Mouse (Mus musculus) T-cell, adult 2 months (primary cell): ENCODE measurements around the gene Dpf1.

Source experiments
- DNase-seq: peaks from one replicate; pipeline ENCODE4 v3.0.0; 2022; ENCODE audit warnings: low spot score

The Dpf1 gene

DNA sequence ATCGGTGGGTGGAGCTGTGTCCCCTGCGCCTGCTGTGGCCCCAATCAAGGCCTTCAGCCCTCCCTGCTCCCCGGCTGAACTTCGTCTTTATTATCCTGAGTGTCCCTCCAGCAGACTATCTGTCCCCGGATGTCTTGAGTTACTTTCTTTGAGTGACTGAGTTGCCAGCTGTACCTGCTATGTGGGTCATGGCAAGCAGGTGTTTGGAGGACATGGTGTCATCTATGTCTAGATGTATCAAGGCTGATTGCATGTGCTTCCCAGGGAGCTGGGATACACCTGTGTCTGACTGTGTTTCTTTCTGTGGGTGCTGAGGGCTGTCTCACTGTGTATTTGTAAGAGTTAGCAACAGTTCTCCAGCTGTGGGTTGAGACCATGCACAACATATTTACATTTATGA, 6.0 kb downstream of the Dpf1 start:
- DNase-seq, result no peak

DNA sequence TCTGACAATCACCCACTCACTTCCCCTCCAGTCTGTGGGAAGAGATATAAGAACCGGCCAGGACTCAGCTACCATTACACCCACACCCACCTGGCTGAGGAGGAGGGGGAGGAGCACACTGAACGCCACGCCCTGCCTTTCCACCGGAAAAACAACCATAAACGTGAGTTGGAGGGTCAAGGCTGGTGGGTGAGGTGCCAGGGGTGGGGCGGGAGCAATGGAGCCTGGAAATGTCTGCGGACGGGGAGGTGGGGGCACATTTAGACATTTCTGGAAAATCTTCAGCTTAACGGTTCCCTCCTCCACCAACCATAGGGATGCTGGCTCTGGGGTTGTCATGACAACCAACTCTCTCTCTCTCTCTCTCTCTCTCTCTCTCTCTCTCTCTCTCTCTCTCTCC, 9.3 kb downstream of the Dpf1 start:
- no peak for DNase-seq

DNA sequence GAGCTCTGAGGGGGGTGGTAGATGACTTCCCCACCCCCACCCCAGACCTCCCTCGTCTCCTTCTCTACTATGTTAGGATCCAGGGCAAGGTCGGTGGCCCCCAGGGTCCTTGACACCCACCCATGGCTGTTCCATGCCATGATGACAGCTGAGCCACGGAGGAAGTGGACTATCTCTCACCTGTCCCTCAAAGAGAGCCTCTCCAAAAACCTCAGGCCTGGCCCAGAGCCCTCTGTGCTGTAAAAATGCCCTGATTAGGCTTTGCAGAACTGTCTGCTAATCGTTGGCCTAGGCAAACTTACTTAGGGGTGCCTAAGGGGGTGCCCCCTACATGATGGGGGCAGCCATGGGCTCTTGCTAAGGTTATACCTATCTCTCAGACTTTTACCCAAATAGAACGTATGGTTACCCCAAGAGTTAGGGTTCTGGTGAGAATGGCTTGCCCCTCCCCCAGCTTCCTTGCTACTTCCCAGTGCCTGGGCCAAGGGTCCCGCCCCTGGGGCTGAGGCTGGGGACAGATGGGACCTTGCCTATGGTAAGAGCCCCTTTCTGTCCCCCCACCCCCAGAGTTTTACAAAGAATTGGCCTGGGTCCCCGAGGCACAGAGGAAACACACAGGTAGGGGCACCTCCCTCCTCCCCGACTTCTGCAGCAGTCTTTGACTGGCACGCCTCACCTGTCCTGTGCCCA, 10.0 kb downstream of the Dpf1 start:
- no peak for DNase-seq

DNA sequence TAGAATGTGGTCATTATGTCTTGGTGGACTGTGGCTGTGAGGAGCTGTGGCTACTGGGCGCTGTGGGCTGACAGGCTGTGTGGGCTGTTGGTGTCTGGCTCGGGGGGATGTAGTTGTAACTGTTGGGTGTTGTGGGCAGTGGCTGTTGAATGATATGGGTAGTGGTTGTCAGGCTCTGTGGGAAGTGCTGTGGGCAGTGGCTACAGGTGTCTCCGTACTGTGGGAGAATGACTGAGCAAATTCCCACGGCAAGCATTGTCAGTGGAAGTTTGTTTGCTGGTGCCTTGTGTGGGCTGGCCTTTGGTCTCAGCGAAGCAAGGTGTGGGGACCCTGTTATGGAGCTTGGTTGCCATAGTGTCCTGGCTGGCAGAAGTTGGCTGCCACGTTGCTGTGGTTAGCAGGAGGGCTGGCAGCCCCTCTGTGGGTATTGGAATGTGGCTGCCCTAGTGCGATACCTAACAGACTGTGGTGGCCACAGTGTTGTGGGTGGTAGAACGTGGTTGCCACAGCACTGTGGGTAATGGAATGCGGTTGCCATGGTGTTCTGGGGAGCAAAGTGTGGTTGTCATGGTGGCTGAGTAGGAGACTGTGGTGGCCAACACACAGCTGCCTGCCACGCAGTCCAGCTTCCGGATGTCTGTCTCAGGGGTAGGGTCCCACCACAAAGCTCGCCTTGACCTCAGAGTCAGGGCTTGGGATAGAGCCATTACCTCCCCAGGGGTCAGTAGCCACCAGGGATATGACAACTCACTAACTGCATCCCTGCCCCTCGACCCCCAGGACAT, 11.3 kb downstream of the Dpf1 start:
- no peak for DNase-seq

DNA sequence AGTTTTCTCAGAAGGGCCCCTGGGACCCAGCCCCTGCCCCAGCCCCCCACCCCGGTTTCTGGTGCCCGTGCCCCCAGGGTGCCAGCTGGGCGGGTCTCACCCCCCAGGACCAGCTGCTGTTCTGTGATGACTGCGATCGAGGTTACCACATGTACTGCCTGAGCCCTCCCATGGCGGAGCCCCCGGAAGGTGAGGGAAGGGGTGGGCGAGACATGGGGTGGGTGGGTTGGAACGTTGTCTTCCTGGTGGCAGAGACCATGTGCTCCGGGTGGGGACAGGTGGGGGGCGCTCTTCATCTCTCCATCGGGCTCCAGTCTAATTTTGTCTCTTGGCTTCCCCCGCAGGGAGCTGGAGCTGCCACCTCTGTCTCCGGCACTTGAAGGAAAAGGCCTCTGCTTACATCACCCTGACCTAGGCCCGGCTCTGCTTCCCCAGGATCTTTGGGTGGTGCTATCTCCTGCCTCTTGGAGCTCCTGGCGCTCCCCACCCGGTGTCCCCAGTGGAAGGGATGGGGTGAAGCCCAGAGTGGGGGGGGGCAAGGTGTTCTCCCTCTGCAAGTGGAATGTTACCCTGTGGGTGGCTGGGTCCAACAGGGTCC, 12.5 kb downstream of the Dpf1 start:
- no peak for DNase-seq

DNA sequence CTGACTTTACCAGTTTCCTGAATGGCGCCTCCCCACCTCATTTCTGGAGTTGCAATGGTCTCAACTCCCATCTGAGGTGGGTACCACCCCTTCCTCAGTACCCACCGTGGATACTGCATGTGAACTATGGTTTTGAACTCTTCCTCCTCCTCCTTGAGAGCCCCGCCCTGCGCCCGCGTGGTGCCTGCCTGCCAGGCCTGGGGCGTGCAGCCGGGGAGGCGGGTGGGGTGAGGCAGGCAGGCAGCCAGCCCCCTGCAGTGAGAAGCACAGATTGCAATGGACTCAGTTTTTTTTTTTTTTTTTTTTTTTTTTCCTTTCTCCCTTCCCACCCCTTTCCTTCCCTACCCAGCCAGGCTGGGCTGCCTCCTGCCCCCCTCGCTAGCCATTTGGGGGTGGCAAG, 13.2 kb downstream of the Dpf1 start:
- no peak for DNase-seq

DNA sequence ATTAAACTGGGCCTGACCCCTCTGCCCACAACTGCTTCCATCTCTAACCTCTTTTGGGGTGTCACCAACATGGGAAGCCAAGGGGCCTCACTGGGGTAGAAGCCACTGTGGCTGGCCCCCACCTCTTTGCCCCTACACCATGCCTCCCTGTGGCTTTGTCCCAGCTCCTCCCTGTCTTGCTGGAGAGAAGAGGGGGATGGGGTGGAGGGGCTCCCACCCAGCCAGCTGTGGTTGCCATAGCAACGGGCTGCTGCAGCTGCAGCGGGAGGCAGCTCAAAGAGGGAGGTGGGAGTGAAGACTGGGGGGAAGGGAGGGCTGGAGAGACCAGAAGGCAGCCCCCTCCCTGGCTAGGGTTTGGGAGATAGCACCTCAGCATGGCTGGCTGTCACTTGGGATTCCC, 13.8 kb downstream of the Dpf1 start:
- DNase-seq, result no peak

DNA sequence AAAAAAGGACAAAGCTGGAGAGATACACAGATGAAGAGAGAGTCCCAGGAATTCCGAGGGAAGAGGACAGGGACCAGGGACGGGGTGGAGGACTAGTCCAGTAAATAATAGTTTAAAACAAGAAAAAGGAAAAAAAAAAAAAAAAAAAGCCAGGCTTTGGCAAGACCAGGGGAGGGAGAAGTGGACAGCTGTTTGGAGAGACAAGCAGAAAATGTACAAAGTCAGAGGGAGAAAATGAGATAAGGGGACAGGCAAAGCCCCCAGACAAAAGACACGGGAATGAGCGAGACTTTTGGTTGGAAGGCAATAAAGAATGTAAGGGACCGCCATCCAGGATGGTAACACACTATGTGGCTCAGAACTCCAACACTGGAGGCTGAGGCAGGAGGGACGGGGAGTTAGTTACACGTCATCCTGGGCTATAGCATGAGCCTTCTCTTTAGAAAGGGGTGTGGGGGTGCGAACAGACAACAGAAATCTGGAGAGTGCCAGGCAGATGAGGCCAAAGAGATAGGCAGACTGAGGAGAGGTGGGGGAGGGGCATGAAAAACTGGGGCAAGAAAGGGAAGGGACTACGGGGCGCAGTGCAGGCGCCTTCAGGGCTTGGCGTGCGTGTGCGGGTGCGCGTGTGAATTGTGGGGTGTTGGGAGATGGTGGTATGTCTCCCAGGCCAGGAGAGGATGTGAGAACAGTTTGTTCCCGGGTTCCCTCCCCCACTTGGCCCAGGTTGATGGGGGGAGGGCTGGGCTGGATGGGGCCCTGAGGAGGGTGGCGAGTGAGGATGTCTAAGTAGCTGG, 14.6 kb downstream of the Dpf1 start:
- no peak for DNase-seq

DNA sequence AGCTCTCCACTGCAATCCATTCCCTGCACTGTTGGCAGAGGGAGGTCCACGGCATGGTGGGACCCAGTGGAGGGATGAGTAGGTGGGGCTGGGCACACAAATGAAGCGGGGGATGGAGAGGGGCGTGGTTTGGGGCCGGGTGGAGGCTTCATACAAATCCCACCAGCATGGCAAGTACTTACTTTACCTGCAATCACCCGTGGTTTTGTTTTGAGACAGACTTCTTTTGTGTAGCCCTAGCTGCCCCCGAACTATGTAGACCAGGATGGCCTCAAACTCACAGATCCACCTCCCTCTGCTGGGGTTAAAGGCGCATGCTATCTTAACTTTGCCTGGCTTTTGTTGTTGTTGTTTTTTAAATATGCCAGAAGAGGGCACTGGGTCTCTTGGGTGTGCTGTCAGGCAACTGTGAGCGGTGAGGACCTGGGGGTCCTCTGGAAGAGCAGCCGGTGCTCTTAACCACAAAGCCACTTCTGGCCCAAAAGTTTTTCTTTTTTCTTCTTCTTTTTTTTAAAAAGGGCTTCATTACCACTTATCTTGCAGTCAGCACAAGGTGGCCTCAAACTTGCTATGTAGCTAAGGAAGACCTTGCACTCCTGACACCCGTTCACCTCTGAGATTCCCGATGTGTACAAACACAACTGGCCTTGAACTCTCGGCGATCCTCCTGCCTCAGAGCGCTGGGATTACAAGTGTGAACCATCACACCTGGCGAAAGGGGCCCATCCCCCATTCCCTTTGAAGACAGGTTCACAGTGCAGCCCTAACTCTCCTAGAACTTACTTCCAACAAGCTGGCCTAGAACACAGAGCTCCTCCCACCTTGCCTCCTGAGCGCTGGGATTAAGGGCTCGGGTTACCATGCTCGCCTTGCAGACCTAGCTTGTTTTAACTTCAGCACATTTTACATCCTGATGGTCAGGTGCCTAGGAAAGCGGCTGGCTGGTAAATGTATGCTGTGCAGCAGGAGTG, 15.9 kb downstream of the Dpf1 start:
- DNase-seq, result no peak

DNA sequence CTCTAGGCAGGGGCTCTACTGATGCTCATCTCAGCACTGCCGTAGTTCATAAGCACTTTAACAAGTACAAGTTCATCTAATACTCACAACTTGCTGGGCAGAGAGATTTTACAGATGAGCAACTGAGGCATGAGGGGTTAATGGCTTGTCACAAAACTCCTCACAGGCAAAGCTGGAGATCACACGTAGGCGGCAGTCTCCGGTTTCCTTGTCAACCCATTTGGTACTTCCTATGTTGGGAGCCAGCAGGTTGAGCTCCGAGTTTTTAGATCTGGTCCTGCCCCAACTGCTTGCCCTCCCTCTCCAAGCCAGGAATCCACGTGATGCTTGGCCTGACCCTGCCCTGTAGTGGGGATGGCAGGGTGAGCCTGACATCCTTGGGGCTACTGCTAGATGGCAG, 23.3 kb downstream of the Dpf1 start:
- DNase-seq, result no peak

DNA sequence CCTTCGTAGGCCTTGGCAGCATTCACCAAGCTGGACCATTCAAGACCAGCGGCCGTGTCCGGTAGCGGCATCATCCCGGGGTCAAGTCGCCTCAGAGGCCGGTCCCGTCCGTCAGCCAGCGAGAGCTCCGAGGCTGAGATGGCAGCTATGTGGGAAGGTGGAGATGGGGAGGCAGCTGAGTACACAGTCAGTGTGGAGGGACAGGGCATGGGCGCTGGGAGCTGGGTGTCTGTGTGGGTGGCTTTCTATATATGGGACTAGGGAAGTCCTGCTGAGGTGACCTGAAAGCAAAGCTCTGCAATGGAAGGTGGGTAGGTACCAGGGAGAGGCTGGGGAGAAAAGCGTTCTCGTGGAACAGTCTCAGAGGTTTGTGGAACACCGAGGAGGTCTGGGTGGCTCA, 25.2 kb downstream of the Dpf1 start:
- DNase-seq, result no peak

DNA sequence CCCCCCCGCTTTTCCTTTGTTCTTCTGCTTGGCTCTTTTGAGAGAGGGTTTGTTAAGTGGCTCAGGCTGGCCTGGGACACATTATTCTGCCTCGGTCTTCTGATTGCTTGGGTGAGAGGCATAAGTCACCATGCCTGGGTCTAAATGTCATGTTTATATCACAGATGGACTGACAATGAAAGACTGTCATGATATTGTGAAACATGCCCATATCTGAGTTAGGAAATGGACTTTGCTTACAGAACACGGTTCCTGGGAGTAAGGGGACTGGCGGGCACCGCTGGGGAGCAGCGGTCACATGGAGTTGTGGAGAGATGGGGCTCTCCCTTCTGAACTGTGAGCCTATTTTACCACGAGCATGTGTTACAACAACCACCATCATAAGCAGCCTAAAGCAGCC, 30.4 kb downstream of the Dpf1 start:
- no peak for DNase-seq

DNA sequence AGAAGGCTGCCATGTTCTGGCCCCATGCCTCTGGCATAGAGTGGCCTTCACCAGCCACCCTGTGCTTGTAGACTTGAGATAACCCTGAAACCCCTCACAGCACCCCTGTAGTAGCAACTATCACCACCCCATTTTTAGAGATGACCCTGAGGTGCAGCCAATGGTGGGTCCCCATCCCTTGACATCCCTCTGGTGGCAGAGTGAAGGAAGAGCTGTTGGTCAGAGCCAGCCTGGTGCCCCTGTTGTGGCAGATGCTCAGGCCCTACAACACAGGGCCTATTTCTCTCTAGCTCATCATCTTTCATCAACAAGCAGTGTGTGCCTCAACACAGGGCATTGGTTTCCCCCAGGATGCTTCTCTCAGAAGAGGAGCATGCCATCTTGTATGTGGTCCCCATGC, 31.5 kb downstream of the Dpf1 start:
- no peak for DNase-seq

DNA sequence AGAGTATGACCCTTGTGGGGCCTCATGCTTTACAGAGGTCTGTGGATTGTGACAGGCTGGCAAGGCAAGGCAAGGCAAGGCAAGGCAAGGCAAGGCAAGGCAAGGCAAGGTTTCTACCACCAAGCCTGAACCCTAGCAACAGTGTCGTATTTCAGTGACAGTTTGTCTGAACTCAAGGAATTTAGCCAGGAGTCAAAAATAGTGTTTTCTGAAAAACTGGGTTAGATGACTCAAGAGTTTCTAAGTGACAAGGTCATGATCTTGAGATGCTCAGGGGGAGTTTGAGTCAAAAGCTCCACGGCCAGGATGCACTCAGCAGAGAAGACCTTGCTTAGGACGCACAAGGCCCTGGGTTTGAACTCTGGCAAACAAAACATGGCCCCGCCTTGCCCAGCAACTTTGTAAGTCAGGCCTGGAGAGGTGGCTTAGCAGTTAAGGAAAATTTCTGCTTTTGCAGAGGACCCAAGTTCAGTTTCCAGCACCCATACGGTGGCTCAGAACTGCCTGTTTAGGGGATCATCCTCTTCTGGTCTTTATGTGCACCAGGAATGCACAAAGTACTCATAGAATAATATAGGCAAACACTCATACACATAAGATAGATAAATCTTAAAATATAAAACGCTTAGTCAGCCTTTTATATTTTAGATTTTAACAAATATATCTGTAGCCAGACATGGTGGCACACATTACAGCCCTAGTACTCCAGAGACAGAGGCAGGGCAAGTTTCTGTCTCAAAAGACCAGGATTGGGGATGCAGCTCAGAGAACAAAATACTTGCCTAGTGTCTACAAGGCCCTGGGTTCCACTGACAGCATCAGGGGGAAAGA, 32.3 kb downstream of the Dpf1 start:
- DNase-seq, result no peak

DNA sequence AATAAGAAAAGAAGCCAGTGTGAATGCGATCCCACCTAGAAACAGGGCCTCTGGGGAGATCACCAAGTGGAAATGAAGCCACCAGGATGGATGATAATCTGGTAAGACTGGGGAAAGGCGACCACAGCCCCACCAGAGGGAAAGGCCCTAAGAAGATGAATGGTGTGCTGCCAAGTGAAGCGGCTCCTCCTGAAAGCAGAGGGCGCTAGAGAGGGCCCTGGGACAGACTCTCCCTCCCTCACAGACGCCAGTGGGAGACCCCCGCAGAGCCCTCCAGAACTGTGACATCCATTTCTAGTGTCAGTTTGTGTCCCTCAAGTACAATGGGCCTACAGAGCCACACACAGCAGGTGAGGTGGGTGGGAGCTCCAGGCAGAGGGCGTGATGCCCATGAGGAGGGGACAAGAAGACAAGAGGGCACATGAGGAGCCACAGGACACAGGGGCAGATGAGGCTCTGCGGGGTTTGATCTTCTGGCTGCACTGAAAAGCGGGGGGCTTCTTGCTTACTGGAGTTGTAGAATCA, 33.1 kb downstream of the Dpf1 start:
- no peak for DNase-seq

DNA sequence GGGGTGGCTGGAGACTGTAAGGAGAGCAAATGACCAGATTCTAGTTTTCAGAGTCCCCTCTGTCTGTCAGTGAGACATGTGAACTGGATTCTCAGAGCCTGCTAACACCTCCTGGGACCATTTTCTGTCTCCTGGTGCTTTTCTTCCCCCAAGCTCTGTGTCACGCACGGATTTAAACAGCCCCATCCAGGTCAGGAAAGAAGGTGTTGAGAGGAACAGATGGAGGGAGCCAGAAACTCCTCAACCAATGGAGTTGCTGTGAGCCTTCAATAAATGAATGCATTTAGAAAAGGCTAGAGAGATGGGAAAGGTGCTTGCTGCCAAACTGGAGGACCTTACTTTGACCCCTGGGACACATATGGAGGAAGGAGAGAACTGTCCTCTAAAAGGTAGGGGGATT, 34.0 kb downstream of the Dpf1 start:
- DNase-seq, result no peak

DNA sequence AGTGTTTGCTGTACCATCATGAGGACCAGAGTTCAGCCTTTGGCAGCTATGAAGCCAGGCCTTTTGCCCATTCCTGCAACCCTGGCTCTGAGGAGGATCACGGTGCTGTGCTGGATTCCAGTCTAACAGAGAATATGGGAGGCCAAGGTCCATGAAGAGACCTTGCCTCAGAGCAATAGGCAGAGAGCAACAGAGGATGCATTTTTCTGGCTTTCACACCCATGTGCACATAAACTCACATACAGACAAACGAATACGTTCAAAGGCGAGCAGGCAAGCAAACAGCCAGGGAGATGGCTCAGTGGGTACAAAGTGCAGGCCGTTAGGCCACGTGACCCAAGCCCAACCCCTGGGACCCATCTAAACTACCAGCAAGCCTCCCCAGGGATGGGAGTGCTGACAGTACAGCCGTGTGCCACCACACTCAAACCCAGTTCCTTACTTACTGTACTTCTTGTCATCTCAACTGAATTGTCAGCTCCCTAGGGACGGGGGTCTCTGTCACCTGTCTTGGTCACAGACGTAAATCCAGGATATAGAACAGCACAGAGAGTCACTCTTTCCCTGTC, 34.7 kb downstream of the Dpf1 start:
- no peak for DNase-seq

DNA sequence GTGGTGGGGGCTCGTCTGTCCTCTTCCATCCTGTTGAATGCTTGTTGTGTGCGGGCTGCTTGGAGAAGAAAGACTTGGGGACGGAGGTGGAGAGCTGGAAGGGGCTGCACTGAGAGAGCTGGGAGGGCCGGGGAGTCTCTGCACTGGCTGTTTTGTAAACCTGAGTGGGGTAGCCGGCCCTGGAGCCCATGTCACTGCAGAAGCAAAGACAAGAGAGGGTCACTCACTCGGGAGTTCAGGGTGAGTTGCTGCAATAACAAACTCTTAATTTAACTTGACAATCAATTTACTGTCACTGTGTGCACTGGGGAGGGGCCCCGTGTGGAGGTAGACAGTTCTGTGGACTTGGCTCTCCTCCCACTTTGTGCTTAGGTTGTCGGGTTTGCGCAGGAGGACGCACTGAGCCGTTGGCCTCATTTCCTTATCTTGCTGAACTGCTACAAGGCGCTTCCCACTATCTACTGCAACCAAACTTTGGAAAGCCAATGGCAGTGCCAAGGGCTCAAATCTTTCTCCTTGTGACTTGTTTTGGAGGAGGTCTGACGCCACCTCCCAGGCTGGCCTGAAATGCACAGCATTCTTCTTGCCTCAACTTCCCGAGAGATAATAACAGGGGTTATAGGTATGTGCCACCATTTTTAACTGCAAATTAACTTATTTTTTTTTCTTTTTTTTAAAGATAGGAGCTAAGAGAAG, 35.4 kb downstream of the Dpf1 start:
- DNase-seq, result no peak

DNA sequence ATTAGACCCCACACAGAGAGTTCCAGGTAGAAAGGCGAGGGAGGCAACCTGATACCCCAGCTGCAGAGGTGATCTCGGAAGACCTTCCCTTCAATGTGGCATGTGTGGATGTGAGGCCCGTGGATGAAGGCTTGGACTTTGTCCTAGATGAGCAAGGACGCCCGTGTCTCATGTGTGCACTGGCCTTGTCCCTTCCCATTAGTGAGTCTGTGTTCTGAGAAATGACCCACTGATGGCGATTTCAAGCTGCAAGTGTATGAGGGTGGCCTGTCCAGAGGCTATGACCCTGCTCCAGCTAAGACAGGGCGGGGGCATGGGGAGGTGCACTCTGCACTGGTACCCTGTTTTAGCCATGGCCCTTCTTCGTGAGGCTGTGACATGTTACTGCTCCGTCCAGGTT, 36.5 kb downstream of the Dpf1 start:
- DNase-seq, result no peak
